Mouse (Mus musculus) left cerebral cortex, adult 11 months (tissue): Measurements from ENCODE around the gene Rab14.

Source experiments
- DNase-seq: peaks from one replicate; pipeline ENCODE4 v3.0.0; 2022; ENCODE audit warnings: low spot score

Rab14 gene

GRCm38 (mm10) chr2:35199971-35200897, 686 bp downstream of the Rab14 start:
- DNase-seq = no peak

- DNase-seq = no peak
Measured at GRCm38 (mm10) chr2:35199541-35199940, 1.4 kb downstream of the Rab14 start.

- no peak for DNase-seq
Measured at GRCm38 (mm10) chr2:35195626-35196544, 5.0 kb downstream of the Rab14 start.

- no peak for DNase-seq
Measured at GRCm38 (mm10) chr2:35193976-35194375, 6.9 kb downstream of the Rab14 start.

- DNase-seq = no peak
Measured at GRCm38 (mm10) chr2:35188929-35189328, 12.0 kb downstream of the Rab14 start.

- DNase-seq = peak; percentile 44
Measured at GRCm38 (mm10) chr2:35183115-35183673, 17.7 kb downstream of the Rab14 start.

GRCm38 (mm10) chr2:35178153-35178552, 22.8 kb downstream of the Rab14 start:
- DNase-seq = no peak

- DNase-seq = peak; percentile 18
Measured at GRCm38 (mm10) chr2:35175281-35176065, 25.4 kb downstream of the Rab14 start.

- DNase-seq = no peak
Measured at GRCm38 (mm10) chr2:35174100-35174499, 26.8 kb downstream of the Rab14 start.

- DNase-seq = no peak
Measured at GRCm38 (mm10) chr2:35173666-35174065, 27.3 kb downstream of the Rab14 start.

GRCm38 (mm10) chr2:35172246-35172645, 28.7 kb downstream of the Rab14 start:
- DNase-seq = no peak

GRCm38 (mm10) chr2:35171341-35171861, 29.5 kb downstream of the Rab14 start:
- no peak for DNase-seq

- DNase-seq = no peak
Measured at GRCm38 (mm10) chr2:35169452-35169851, 31.5 kb downstream of the Rab14 start.

- DNase-seq = no peak
Measured at GRCm38 (mm10) chr2:35166816-35167215, 34.1 kb downstream of the Rab14 start.

GRCm38 (mm10) chr2:35165416-35165815, 35.5 kb downstream of the Rab14 start:
- DNase-seq = no peak

GRCm38 (mm10) chr2:35163396-35163795, 37.5 kb downstream of the Rab14 start:
- DNase-seq = no peak

- no peak for DNase-seq
Measured at GRCm38 (mm10) chr2:35161846-35162488, 39.0 kb downstream of the Rab14 start.

GRCm38 (mm10) chr2:35160206-35160605, 40.7 kb downstream of the Rab14 start:
- no peak for DNase-seq

- DNase-seq = no peak
Measured at GRCm38 (mm10) chr2:35158358-35158757, 42.6 kb downstream of the Rab14 start.

- DNase-seq = no peak
Measured at GRCm38 (mm10) chr2:35157836-35158235, 43.1 kb downstream of the Rab14 start.

GRCm38 (mm10) chr2:35156985-35157384, 43.9 kb downstream of the Rab14 start:
- DNase-seq = no peak
